Mouse (Mus musculus): Measurements from ENCODE around the gene Prss12. TPM values are rescaled to one million over a fixed set of nuclear protein-coding genes. Genes with fewer than 3 reads are reported as not detected.

Gene Prss12
- total RNA-seq (2023): not detected

GRCm38 (mm10) chr3:123446708-123447537, at the start of gene Prss12:
TSS of gene Prss12 (plus strand) at chr3:123446913.

Other genes starting within 250 kb of the Prss12 start
- gene Synpo2, start 210.8 kb upstream of the Prss12 start, total RNA-seq (2023): under 1 TPM; 0.04 to 0.07 TPM
- 10 to 100 TPM; 12.3 to 16.7 TPM for gene Sec24d, start 179.5 kb upstream of the Prss12 start, total RNA-seq (2023)
- 10 to 100 TPM in 1 of 2 experiments, 1 to 10 TPM in 1; 8.5 to 10.7 TPM for gene Mettl14, start 60.8 kb upstream of the Prss12 start, total RNA-seq (2023)
- not detected for gene Ndst3, start 243.9 kb downstream of the Prss12 start, total RNA-seq (2023)

All from neutrophil, adult 83 days (primary cell).